Mouse (Mus musculus) forebrain, postnatal 0 days (tissue): ENCODE results near the gene Scimp. TPM values are rescaled to one million over a fixed set of nuclear protein-coding genes. Genes with fewer than 3 reads are reported as not detected.

Experiments used
- ATAC-seq: fragments of 200-750 bp; cut with Nextera tagmentation; 2 replicates; pipeline ENCODE4 v1.8.0; 2017; ENCODE audit warnings: mild to moderate bottlenecking, moderate library complexity
- DNase-seq: peaks from one replicate; pipeline ENCODE4 v3.0.0-alpha.2; 2015
- H3K27ac ChIP-seq: fragments of 300-500 bp; sonication (generic); 2 replicates; pipeline ENCODE4 v1.5.1; 2014; ENCODE audit warnings: low read depth, mild to moderate bottlenecking, antibody characterized with exemption, low read length, moderate library complexity, mixed read lengths
- H3K27me3 ChIP-seq: fragments of 300-500 bp; sonication (generic); 2 replicates; pipeline ENCODE4 v1.6.1; 2014; ENCODE audit warnings: mild to moderate bottlenecking, low read length, mixed read lengths; ENCODE audit not compliant: insufficient read depth
- H3K36me3 ChIP-seq: fragments of 300-500 bp; sonication (generic); 2 replicates; pipeline ENCODE4 v1.6.1; 2014; ENCODE audit warnings: mild to moderate bottlenecking, moderate library complexity; ENCODE audit not compliant: insufficient read depth
- H3K4me1 ChIP-seq: fragments of 300-500 bp; sonication (generic); 2 replicates; pipeline ENCODE4 v1.6.1; 2014; ENCODE audit warnings: antibody characterized with exemption; ENCODE audit not compliant: insufficient read depth
- H3K4me2 ChIP-seq: fragments of 300-500 bp; sonication (generic); 2 replicates; pipeline ENCODE4 v1.6.1; 2014; ENCODE audit warnings: low read depth, mild to moderate bottlenecking, moderate library complexity
- H3K4me3 ChIP-seq: fragments of 300-500 bp; sonication (generic); 2 replicates; pipeline ENCODE4 v1.5.1; 2014; ENCODE audit warnings: low read depth, low read length, mixed read lengths
- H3K9ac ChIP-seq: fragments of 300-500 bp; sonication (generic); 2 replicates; pipeline ENCODE4 v1.6.1; 2014; ENCODE audit warnings: mild to moderate bottlenecking
- H3K9me3 ChIP-seq: fragments of 300-500 bp; sonication (generic); 2 replicates; pipeline ENCODE4 v1.6.1; 2016; ENCODE audit warnings: low read length
- CTCF ChIP-seq: sonication (generic); IDR thresholded peaks from 2 replicates; pipeline ENCODE4 v1.5.1; 2016; ENCODE audit warnings: antibody characterized with exemption, control low read depth, low read depth
- WGBS: fragments of 180-500 bp; shearing (Covaris S2); extraction: QIAGEN DNeasy Blood & Tissue Kit; methylation state at CpG from one replicate; pipeline ENCODE4 v1.1.7; 2014; 5-methylcytosine and 5-hydroxymethylcytosine counted together
- polyA plus RNA-seq: library from polyadenylated mRNA; unstranded; fragments of >200 nt; fragmentation: Nextera tagmentation; extraction: Ambion mirVana; gene quantifications from 2 replicates; pipeline ENCODE4 v1.2.1, GENCODE M21; 2015
- total RNA-seq: library from RNA; depleted of rRNA; stranded (reverse); fragments of >200 nt; gene quantifications from 2 replicates; pipeline ENCODE4 v1.2.3, GENCODE M21; 2014

Scimp gene
- total and polyA plus RNA-seq, 2 experiments from 2014 or later: not detected

GRCm38 (mm10) chr11:70842983-70843382 is 30.6 kb upstream of the Scimp start:
- Histone ChIP-seq H3K4me3 (no peak overlapping the region), H3K4me1 (peaks cover 12% of the 10 kb centered on the region), H3K9ac (no peak overlapping the region), H3K36me3 (no peaks in the 10 kb centered on the region), H3K4me2 (no peak overlapping the region), H3K9me3 (no peaks in the 10 kb centered on the region), H3K27me3 (no peaks in the 10 kb centered on the region), H3K27ac (no peak overlapping the region)
- DNase-seq (no peak), ATAC-seq (no peak)
- WGBS: 71% methylated on average over 4 of the region's 4 CpGs
- TF ChIP-seq CTCF: no peak

- DNase-seq (no peak), ATAC-seq (no peak)
- TF ChIP-seq CTCF: no peak
- H3K27me3 ChIP-seq: no peaks in the 10 kb centered on the region
- no peak overlapping the region for H3K4me2 ChIP-seq
- 61% methylated on average over 2 of the region's 2 CpGs for WGBS
- H3K4me3 ChIP-seq: no peak overlapping the region
- H3K9ac ChIP-seq: no peak overlapping the region
- no peaks in the 10 kb centered on the region for H3K9me3 ChIP-seq
- no peak overlapping the region for H3K27ac ChIP-seq
- H3K4me1 ChIP-seq: no peaks in the 10 kb centered on the region
- H3K36me3 ChIP-seq: no peaks in the 10 kb centered on the region
Observed at GRCm38 (mm10) chr11:70838610-70839009, 26.2 kb upstream of the Scimp start.

- Histone ChIP-seq H3K9me3 (no peaks in the 10 kb centered on the region), H3K36me3 (no peaks in the 10 kb centered on the region), H3K27me3 (no peaks in the 10 kb centered on the region), H3K9ac (no peak overlapping the region), H3K4me1 (no peaks in the 10 kb centered on the region), H3K27ac (no peak overlapping the region), H3K4me2 (no peak overlapping the region), H3K4me3 (no peak overlapping the region)
- TF ChIP-seq CTCF: no peak
- WGBS: 94% methylated on average over 3 of the region's 3 CpGs
- ATAC-seq (no peak), DNase-seq (no peak)
Observed at GRCm38 (mm10) chr11:70837031-70837430, 24.6 kb upstream of the Scimp start.

DNA sequence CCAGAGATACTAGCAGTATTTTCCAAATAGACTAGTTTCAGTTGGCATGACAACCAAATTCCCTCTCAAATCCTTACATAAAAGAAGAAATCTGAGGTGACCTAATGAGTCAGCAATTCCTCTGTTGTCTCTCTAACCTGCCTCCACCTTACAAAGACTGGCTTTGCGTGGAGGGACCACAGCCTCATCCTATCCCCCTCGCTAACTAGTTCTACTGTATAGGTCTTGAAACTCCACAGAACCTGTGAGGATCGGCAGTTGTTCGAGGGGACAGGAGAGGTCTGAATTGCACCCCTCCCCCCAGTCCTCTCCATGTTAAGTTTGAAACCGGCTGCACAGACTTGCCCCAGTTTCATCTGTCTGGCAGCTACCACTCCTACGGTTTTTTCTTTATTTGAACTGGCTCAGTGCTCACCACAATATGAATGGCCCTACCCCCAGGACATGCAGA is 23.0 kb upstream of the Scimp start:
- Histone ChIP-seq H3K9ac (no peak overlapping the region), H3K9me3 (no peaks in the 10 kb centered on the region), H3K36me3 (no peaks in the 10 kb centered on the region), H3K4me2 (no peak overlapping the region), H3K27me3 (no peaks in the 10 kb centered on the region), H3K27ac (no peak overlapping the region), H3K4me1 (no peaks in the 10 kb centered on the region), H3K4me3 (no peak overlapping the region)
- 64% methylated on average over 6 of the region's 6 CpGs for WGBS
- TF ChIP-seq CTCF: no peak
- no peak for ATAC-seq
- DNase-seq: no peak

DNA sequence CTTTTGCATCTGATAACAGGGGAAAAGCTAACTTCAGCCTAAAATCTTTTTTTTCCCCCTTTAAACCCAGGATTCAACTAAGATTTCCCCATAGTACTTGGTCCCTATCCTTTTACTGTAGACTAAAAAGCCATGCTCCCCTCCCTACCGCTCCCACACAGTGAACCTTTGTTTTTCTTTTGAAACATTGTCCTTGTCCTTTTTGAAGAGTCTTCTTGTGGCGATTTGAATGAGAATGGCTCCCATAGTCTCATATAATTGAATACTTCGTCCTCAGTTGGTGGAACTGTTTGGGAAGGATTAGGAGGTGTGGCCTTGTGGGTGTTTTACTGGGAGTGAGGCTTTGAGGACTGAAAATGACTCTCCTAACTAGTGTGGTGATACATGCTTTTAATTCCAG is 21.4 kb upstream of the Scimp start:
- Histone ChIP-seq H3K4me3 (no peak overlapping the region), H3K4me2 (no peak overlapping the region), H3K9ac (no peak overlapping the region), H3K9me3 (no peaks in the 10 kb centered on the region), H3K27me3 (no peaks in the 10 kb centered on the region), H3K4me1 (no peaks in the 10 kb centered on the region), H3K27ac (no peak overlapping the region), H3K36me3 (no peaks in the 10 kb centered on the region)
- ATAC-seq (no peak), DNase-seq (no peak)
- TF ChIP-seq CTCF: no peak
- 58% methylated on average over 3 of the region's 3 CpGs for whole genome bisulfite sequencing

- H3K4me1 ChIP-seq: no peaks in the 10 kb centered on the region
- TF ChIP-seq CTCF: no peak
- H3K4me2 ChIP-seq: no peak overlapping the region
- no peaks in the 10 kb centered on the region for H3K27me3 ChIP-seq
- no peak for ATAC-seq
- H3K27ac ChIP-seq: no peak overlapping the region
- H3K4me3 ChIP-seq: no peak overlapping the region
- H3K9me3 ChIP-seq: no peaks in the 10 kb centered on the region
- H3K9ac ChIP-seq: no peak overlapping the region
- no peak for DNase-seq
- no peaks in the 10 kb centered on the region for H3K36me3 ChIP-seq
Observed at GRCm38 (mm10) chr11:70833408-70833807, 21.0 kb upstream of the Scimp start.

- DNase-seq: no peak
- ATAC-seq: no peak
Observed at GRCm38 (mm10) chr11:70831201-70831600, 18.8 kb upstream of the Scimp start.

More at GRCm38 (mm10) chr11:70831201-70831600, 18.8 kb upstream of the Scimp start:
- no peak overlapping the region for H3K4me3 ChIP-seq
- H3K9ac ChIP-seq: no peak overlapping the region
- 7% methylated on average over 3 of the region's 3 CpGs for WGBS
- H3K27me3 ChIP-seq: no peaks in the 10 kb centered on the region
- H3K27ac ChIP-seq: no peak overlapping the region
- no peak overlapping the region for H3K4me2 ChIP-seq
- H3K36me3 ChIP-seq: no peaks in the 10 kb centered on the region
- TF ChIP-seq CTCF: no peak
- no peaks in the 10 kb centered on the region for H3K4me1 ChIP-seq
- H3K9me3 ChIP-seq: no peaks in the 10 kb centered on the region
